Mouse (Mus musculus): ENCODE data around the gene Midn.

The Midn gene

DNA sequence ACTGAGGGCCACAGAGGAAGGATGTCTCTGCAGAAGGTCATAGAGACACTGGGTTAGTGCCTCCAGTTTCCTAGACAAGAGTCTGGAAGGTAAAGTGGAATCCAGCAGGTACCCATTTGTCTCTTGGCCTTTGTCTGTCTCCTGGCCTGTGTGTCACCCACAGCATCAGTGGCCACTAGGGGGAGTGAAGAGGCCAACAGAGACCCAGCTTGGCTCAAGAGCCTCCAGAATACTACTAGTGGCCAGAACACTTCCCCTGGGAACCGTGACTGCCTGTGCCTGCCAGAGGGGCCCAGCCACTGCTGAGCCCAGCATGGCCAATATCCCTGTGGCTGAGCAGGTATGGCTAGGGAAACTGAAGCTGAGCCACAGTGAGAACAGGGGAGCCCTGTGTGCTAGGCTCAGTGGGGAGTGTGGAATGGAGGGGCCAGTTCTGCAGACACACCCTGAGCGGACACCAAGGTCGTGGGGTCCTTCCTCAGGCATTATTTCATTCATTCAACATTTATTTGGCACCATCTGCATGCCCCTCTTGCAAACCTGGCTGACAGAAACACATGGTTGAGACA is 51.5 kb downstream of the Midn start:
- no peak for TF ChIP-seq GATA4 (IDR thresholded peaks at IDR 0.05; ENCODE audit: insufficient replicate concordance, low read length)

- TF ChIP-seq GATA4 (IDR thresholded peaks at IDR 0.05; ENCODE audit: insufficient replicate concordance, low read length) = no peak
Observed at GRCm38 (mm10) chr10:80200485-80200884, 52.4 kb downstream of the Midn start.

GRCm38 (mm10) chr10:80204055-80204454 is 56.0 kb downstream of the Midn start:
- TF ChIP-seq GATA4 (IDR thresholded peaks at IDR 0.05; ENCODE audit: insufficient replicate concordance, low read length) = no peak

DNA sequence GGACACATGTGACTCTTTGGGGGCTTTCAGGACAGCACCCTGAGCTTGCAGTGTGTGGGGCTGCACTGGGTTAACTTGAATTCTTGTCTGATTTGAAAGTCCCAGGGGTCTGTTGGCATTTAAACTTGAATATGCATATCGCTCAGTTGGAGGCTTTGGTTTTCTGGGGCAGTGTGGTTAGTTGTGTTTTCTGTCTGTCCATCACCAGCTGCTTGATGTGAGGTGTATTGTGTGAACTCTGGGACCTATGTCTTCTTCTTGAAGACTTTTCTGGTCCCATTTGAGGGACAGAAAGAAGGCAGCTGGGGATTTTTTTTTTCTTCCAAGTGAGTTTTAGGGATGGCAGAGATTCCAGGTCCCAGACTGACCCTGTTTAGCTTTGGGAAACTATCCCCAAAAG is 59.1 kb downstream of the Midn start:
- no peak for TF ChIP-seq GATA4 (IDR thresholded peaks at IDR 0.05; ENCODE audit: insufficient replicate concordance, low read length)

GRCm38 (mm10) chr10:80207676-80208075 is 59.6 kb downstream of the Midn start:
- TF ChIP-seq GATA4 (IDR thresholded peaks at IDR 0.05; ENCODE audit: insufficient replicate concordance, low read length) = no peak
